In the genomic region with DNA sequence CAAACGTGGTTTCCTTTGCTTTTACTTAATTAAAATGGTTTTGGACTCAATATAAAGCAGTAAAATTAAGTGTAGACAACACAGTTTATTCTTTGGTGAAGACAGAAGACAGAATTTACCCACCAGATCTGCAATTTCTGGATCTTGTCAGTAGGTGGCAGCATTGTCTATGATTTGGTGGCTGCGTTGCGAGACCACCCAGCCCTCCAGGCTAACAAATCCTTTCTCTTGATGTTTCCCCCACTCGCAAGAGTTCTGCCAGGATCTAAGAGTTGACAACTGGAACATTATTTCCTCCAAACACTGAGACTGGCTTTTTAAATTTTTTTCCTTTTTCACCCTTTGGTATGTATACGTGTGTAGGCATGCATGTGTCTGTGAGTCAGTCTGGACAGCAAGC, we compare ENCODE assay signal across 8 mouse cellular contexts. TPM values are rescaled to one million over a fixed set of nuclear protein-coding genes. Genes with fewer than 3 reads are reported as not detected.
DNase-seq lines count a peak whose midpoint lies in the region; ATAC-seq and TF ChIP-seq lines count a peak whose summit lies in the region.

No protein-coding gene starts in this region.

- DNase-seq in cerebellum, adult 18-20 months = peak; percentile 28 to 51
- no peak for DNase-seq in cerebellum, adult 11 months
- DNase-seq in right cerebral cortex, postnatal 4 days = peak; percentile 57
- no peak for DNase-seq in right cerebral cortex, postnatal 25 days
- no peak for DNase-seq in urinary bladder, postnatal 14 days (ENCODE audit: low spot score)

- no peak overlapping the region for H3K9ac ChIP-seq in intestine, embryonic 15.5 days
- no peak overlapping the region for H3K9ac ChIP-seq in midbrain, embryonic 13.5 days (replicated peaks)

- no peak for TF ChIP-seq POLR2A in embryonic fibroblast, embryonic 13.5 days (IDR thresholded peaks at IDR 0.05; ENCODE audit: low read depth, low read length)

- no peak overlapping the region for H3K4me3 ChIP-seq in embryonic fibroblast, embryonic 13.5 days (ENCODE audit: insufficient read depth, low read length)
- H3K4me3 ChIP-seq in intestine, embryonic 15.5 days (replicated peaks) = no peak overlapping the region
- no peak overlapping the region for H3K4me3 ChIP-seq in midbrain, embryonic 13.5 days (replicated peaks)

- H3K27me3 ChIP-seq in intestine, embryonic 15.5 days (replicated peaks) = no peaks in the 10 kb centered on the region
- H3K27me3 ChIP-seq in midbrain, embryonic 13.5 days = peaks cover 3% of the 10 kb centered on the region; the same call in 1 of the 2 replicates

- peak overlapping the region; percentile 22; the same call in 1 of the 2 replicates for H3K4me2 ChIP-seq in intestine, embryonic 15.5 days (replicated peaks)
- peak overlapping the region; percentile 45; the same call in 1 of the 2 replicates for H3K4me2 ChIP-seq in midbrain, embryonic 13.5 days (replicated peaks)

- no peaks in the 10 kb centered on the region for H3K9me3 ChIP-seq in intestine, embryonic 15.5 days
- no peaks in the 10 kb centered on the region for H3K9me3 ChIP-seq in midbrain, embryonic 13.5 days

- no peak for ATAC-seq in intestine, embryonic 15.5 days
- ATAC-seq in midbrain, embryonic 13.5 days = no peak

- peaks cover 4% of the 10 kb centered on the region; the same call in 1 of the 2 replicates for H3K4me1 ChIP-seq in embryonic fibroblast, embryonic 13.5 days (ENCODE audit: control insufficient read depth, insufficient read depth, low read length)
- peaks cover 12% of the 10 kb centered on the region for H3K4me1 ChIP-seq in intestine, embryonic 15.5 days (replicated peaks)
- H3K4me1 ChIP-seq in midbrain, embryonic 13.5 days (replicated peaks) = peaks cover 45% of the 10 kb centered on the region

- no peak overlapping the region for H3K27ac ChIP-seq in embryonic fibroblast, embryonic 13.5 days (ENCODE audit: insufficient read depth, low read length)
- H3K27ac ChIP-seq in intestine, embryonic 15.5 days = no peak overlapping the region
- no peak overlapping the region for H3K27ac ChIP-seq in midbrain, embryonic 13.5 days

- peak; percentile 50; the same call in 1 of the 2 replicates for TF ChIP-seq CTCF in embryonic fibroblast, embryonic 13.5 days (IDR thresholded peaks at IDR 0.05; ENCODE audit: borderline replicate concordance, insufficient read depth, low read length)

- WGBS in intestine, embryonic 15.5 days = 12% methylated on average over 5 of the region's 5 CpGs
- WGBS in midbrain, embryonic 13.5 days = 7% methylated on average over 5 of the region's 5 CpGs

- no peaks in the 10 kb centered on the region for H3K36me3 ChIP-seq in intestine, embryonic 15.5 days
- H3K36me3 ChIP-seq in midbrain, embryonic 13.5 days = peaks cover under 1% of the 10 kb centered on the region

RNA-seq across cellular contexts. Expression of a gene that starts 10.3 kb away (rescaled TPM):
- polyA plus RNA-seq in embryonic fibroblast, embryonic 13.5 days (2011; ENCODE audit: insufficient read length, low read depth, missing spikeins) = 19.3 and 21.5 TPM in 2 replicates
- polyA plus RNA-seq in intestine, embryonic 15.5 days (2015; fragmentation: Nextera tagmentation; extraction: Ambion mirVana) = 4.6 and 4.7 TPM in 2 replicates
- polyA plus RNA-seq in midbrain, embryonic 13.5 days (2015; fragmentation: Nextera tagmentation; extraction: Ambion mirVana) = 3.5 and 4.1 TPM in 2 replicates

RNA-seq across cellular contexts. Expression of a gene that starts 54.4 kb away (rescaled TPM):
- 3.9 and 4.0 TPM in 2 replicates for polyA plus RNA-seq in embryonic fibroblast, embryonic 13.5 days (2011; ENCODE audit: insufficient read length, low read depth, missing spikeins)
- polyA plus RNA-seq in intestine, embryonic 15.5 days (2015; fragmentation: Nextera tagmentation; extraction: Ambion mirVana) = 7.3 and 7.4 TPM in 2 replicates
- polyA plus RNA-seq in midbrain, embryonic 13.5 days (2015; fragmentation: Nextera tagmentation; extraction: Ambion mirVana) = 2.8 and 3.6 TPM in 2 replicates

Comparison
In these comparisons a context has a peak if more than half of its experiments do, and no peak if none do; other contexts are left out.
1. DNase-seq: peak in cerebellum, adult 18-20 months (2 of 2) and right cerebral cortex, postnatal 4 days (single experiment); none in cerebellum, adult 11 months (single experiment), right cerebral cortex, postnatal 25 days (single experiment) and urinary bladder, postnatal 14 days (single experiment).